ENCODE assay signal across 8 mouse cellular contexts in the genomic region with DNA sequence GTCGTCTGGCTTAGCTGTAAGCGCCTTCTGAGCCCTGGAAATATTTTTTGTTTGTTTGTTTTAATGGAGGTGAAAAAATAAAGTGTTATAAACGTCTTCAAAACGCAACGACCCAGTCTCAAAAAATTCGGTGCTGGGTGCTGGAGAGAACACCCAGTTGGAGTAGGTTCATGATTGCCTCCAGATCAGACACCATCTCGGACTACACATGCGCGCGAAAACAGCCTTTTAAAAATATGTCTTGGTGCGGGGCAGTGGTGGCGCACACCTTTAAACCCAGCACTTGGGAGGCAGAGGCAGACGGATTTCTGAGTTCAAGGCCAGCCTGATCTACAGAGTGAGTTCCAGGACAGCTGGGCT. TPM values are rescaled to one million over a fixed set of nuclear protein-coding genes. Genes with fewer than 3 reads are reported as not detected.
DNase-seq lines count a peak whose midpoint lies in the region; ATAC-seq and TF ChIP-seq lines count a peak whose summit lies in the region.

No protein-coding gene starts in this region.

- no peak for TF ChIP-seq EP300 in MEL (IDR thresholded peaks at IDR 0.05; ENCODE audit: low read depth in 1 of 2, low read length in 2 of 2)

- peak overlapping the region; percentile 81 for H3K27ac ChIP-seq in MEL (ENCODE audit: control insufficient read depth, low read depth, low read length)
- no peak overlapping the region for H3K27ac ChIP-seq in embryonic facial prominence, embryonic 11.5 days (replicated peaks; ENCODE audit: low read depth, low read length)
- H3K27ac ChIP-seq in midbrain, embryonic 11.5 days (ENCODE audit: low read depth, low read length): no peak overlapping the region; the same call in 1 of the 2 replicates

- H3K27me3 ChIP-seq in MEL (ENCODE audit: control insufficient read depth in 1 of 2, insufficient read depth in 2 of 2, low read length in 2 of 2): no peaks in the 10 kb centered on the region
- H3K27me3 ChIP-seq in embryonic facial prominence, embryonic 11.5 days (ENCODE audit: control insufficient read depth, insufficient read depth, low read length): no peaks in the 10 kb centered on the region
- H3K27me3 ChIP-seq in midbrain, embryonic 11.5 days (ENCODE audit: control insufficient read depth, insufficient read depth, low read length): no peaks in the 10 kb centered on the region

- peaks cover 14 to 18% of the 10 kb centered on the region in 2 experiments for H3K4me1 ChIP-seq in MEL (ENCODE audit: control insufficient read depth in 1 of 2, insufficient read depth in 2 of 2, low read length in 2 of 2)
- H3K4me1 ChIP-seq in embryonic facial prominence, embryonic 11.5 days (ENCODE audit: control insufficient read depth, insufficient read depth, low read length): no peaks in the 10 kb centered on the region
- H3K4me1 ChIP-seq in midbrain, embryonic 11.5 days (ENCODE audit: control insufficient read depth, insufficient read depth, low read length): peaks cover 13% of the 10 kb centered on the region

- no peak for TF ChIP-seq CTCF in MEL (IDR thresholded peaks at IDR 0.05 in 2 of 3, conservative IDR thresholded peaks at IDR 0.05 in 1 of 3; ENCODE audit: control insufficient read depth in 1 of 3, insufficient read depth in 1 of 3, low read depth in 2 of 3, low read length in 3 of 3, poor library complexity in 1 of 3, severe bottlenecking in 1 of 3)

- H3K9ac ChIP-seq in MEL (ENCODE audit: control insufficient read depth, low read depth, low read length, poor library complexity, severe bottlenecking): peak overlapping the region; percentile 91
- H3K9ac ChIP-seq in embryonic facial prominence, embryonic 11.5 days (replicated peaks; ENCODE audit: low read length): peak overlapping the region; percentile 95
- peak overlapping the region; percentile 91 for H3K9ac ChIP-seq in midbrain, embryonic 11.5 days (ENCODE audit: low read length)

- no peak for TF ChIP-seq POLR2A in MEL (IDR thresholded peaks at IDR 0.05; ENCODE audit: control insufficient read depth in 1 of 2, insufficient read depth in 1 of 2, low read depth in 1 of 2, low read length in 2 of 2, poor library complexity in 1 of 2)

- no peak for TF ChIP-seq RAD21 in MEL (IDR thresholded peaks at IDR 0.05; ENCODE audit: low read depth, low read length)

- H3K4me2 ChIP-seq in embryonic facial prominence, embryonic 11.5 days (ENCODE audit: low read depth, low read length): peak overlapping the region; percentile 62
- peak overlapping the region; percentile 73 for H3K4me2 ChIP-seq in midbrain, embryonic 11.5 days

- H3K4me3 ChIP-seq in MEL (ENCODE audit: control insufficient read depth in 1 of 2, insufficient read depth in 1 of 2, low read depth in 2 of 2, low read length in 2 of 2): peak overlapping the region; percentile 53 to 83
- peak overlapping the region; percentile 88 for H3K4me3 ChIP-seq in embryonic facial prominence, embryonic 11.5 days (ENCODE audit: low read depth, low read length)
- H3K4me3 ChIP-seq in midbrain, embryonic 11.5 days (ENCODE audit: low read depth, low read length): peak overlapping the region; percentile 85

- H3K79me2 ChIP-seq in MEL (ENCODE audit: control insufficient read depth, insufficient read depth, low read length, poor library complexity): peaks cover 23% of the 10 kb centered on the region

- DNase-seq in kidney, adult 9 months: peak; percentile 48
- no peak for DNase-seq in kidney, postnatal 4 days
- DNase-seq in MEL (ENCODE audit: low read depth, low spot score): peak; percentile 76
- DNase-seq in embryonic facial prominence, embryonic 11.5 days (ENCODE audit: low spot score): peak; percentile 26
- DNase-seq in kidney, postnatal 10 days: peak; percentile 33
- DNase-seq in midbrain, embryonic 11.5 days (ENCODE audit: low spot score, missing footprints): peak; percentile 91
- no peak for DNase-seq in ovary, postnatal 36 days (ENCODE audit: low spot score)
- DNase-seq in right cerebral cortex, adult 18-20 months: no peak

- H3K36me3 ChIP-seq in MEL (ENCODE audit: control insufficient read depth in 1 of 2, insufficient read depth in 2 of 2, low read length in 2 of 2): peaks cover 3 to 20% of the 10 kb centered on the region in 2 experiments; a peak in 3 of 4 replicates
- no peaks in the 10 kb centered on the region; the same call in 1 of the 2 replicates for H3K36me3 ChIP-seq in embryonic facial prominence, embryonic 11.5 days (replicated peaks; ENCODE audit: control insufficient read depth, insufficient read depth, low read depth, low read length)
- H3K36me3 ChIP-seq in midbrain, embryonic 11.5 days (ENCODE audit: control insufficient read depth, insufficient read depth, low read length): peaks cover 3% of the 10 kb centered on the region; the same call in 1 of the 2 replicates

- WGBS in embryonic facial prominence, embryonic 11.5 days: 9% methylated on average over 13 of the region's 13 CpGs
- WGBS in midbrain, embryonic 11.5 days: 10% methylated on average over 13 of the region's 13 CpGs

- no peaks in the 10 kb centered on the region for H3K9me3 ChIP-seq in MEL (replicated peaks; ENCODE audit: insufficient read depth, low read length)
- H3K9me3 ChIP-seq in embryonic facial prominence, embryonic 11.5 days (replicated peaks; ENCODE audit: control insufficient read depth, low read length): no peaks in the 10 kb centered on the region
- no peaks in the 10 kb centered on the region for H3K9me3 ChIP-seq in midbrain, embryonic 11.5 days (ENCODE audit: control insufficient read depth, low read length)

- ATAC-seq in embryonic facial prominence, embryonic 11.5 days (replicated peaks; ENCODE audit: insufficient number of reproducible peaks, low FRiP score, low TSS enrichment, low read depth): no peak
- ATAC-seq in midbrain, embryonic 11.5 days (ENCODE audit: low FRiP score): no peak

TF ChIP-seq in MEL, 35 proteins besides CTCF, POLR2A, EP300 and RAD21:
- TF ChIP-seq NRF1 (IDR thresholded peaks at IDR 0.05; ENCODE audit: insufficient read depth, low read depth, low read length, poor library complexity, severe bottlenecking) (peak; percentile 61), MYC (IDR thresholded peaks at IDR 0.05; ENCODE audit: low read depth, low read length) (peak; percentile 20; the same call in 1 of the 2 replicates), E2F4 (IDR thresholded peaks at IDR 0.05; ENCODE audit: borderline replicate concordance, low read depth, low read length) (0 out of 2 replicates have a peak, but pooled peaks have one; percentile 62), GABPA (IDR thresholded peaks at IDR 0.05; ENCODE audit: low read depth, low read length) (no peak), USF2 (IDR thresholded peaks at IDR 0.05; ENCODE audit: borderline replicate concordance in 1 of 2, insufficient read depth in 1 of 2, low read depth in 1 of 2, low read length in 2 of 2) (no peak), ZC3H11A (IDR thresholded peaks at IDR 0.05; ENCODE audit: low read depth, low read length) (no peak), ZMIZ1 (IDR thresholded peaks at IDR 0.05; ENCODE audit: low read depth, low read length) (no peak), SIN3A (IDR thresholded peaks at IDR 0.05; ENCODE audit: low read length) (peak; percentile 4; the same call in 1 of the 2 replicates), UBTF (IDR thresholded peaks at IDR 0.05; ENCODE audit: borderline replicate concordance, insufficient read depth, low read depth, low read length) (no peak), SMC3 (IDR thresholded peaks at IDR 0.05; ENCODE audit: low read depth, low read length) (0 out of 2 replicates have a peak, but pooled peaks have one; percentile 2), MAX (IDR thresholded peaks at IDR 0.05; ENCODE audit: low read length) (no peak; the same call in 1 of the 2 replicates), HCFC1 (IDR thresholded peaks at IDR 0.05; ENCODE audit: low read depth, low read length) (no peak), BHLHE40 (IDR thresholded peaks at IDR 0.05; ENCODE audit: borderline replicate concordance, low read depth, low read length) (0 out of 2 replicates have a peak, but pooled peaks have one; percentile 3), TBP (IDR thresholded peaks at IDR 0.05; ENCODE audit: low read depth, low read length) (no peak; the same call in 1 of the 2 replicates), MXI1 (IDR thresholded peaks at IDR 0.05; ENCODE audit: low read depth, low read length) (peak; percentile 5; the same call in 1 of the 2 replicates), ETS1 (IDR thresholded peaks at IDR 0.05; ENCODE audit: low read depth, low read length) (no peak), GATA1 (IDR thresholded peaks at IDR 0.05; ENCODE audit: low read depth, low read length) (no peak)

RNA-seq across cellular contexts. Expression of a gene that starts 1.1 kb away (rescaled TPM):
- 34.1 and 34.5 TPM in 2 replicates for total RNA-seq in MEL (2012; rRNA removed)
- 100 to 1,000 TPM in 1 of 2 experiments, 10 to 100 TPM in 1; 35.4 to 302 TPM for polyA plus RNA-seq in MEL (2012; ENCODE audit: insufficient read depth in 1 of 2, insufficient read length in 2 of 2, low read depth in 1 of 2, low replicate concordance in 2 of 2, missing spikeins in 1 of 2)
- 51.7 and 54.3 TPM in 2 replicates for polyA plus RNA-seq in embryonic facial prominence, embryonic 11.5 days (2014; fragmentation: Nextera tagmentation; extraction: Ambion mirVana)
- 42.1 and 50.3 TPM in 2 replicates for polyA plus RNA-seq in midbrain, embryonic 11.5 days (2014; fragmentation: Nextera tagmentation; extraction: Ambion mirVana)

RNA-seq across cellular contexts. Expression of a gene that starts 18.1 kb away (rescaled TPM):
- 20.8 and 25.5 TPM in 2 replicates for total RNA-seq in MEL (2012; rRNA removed)
- polyA plus RNA-seq in MEL (2012; ENCODE audit: insufficient read depth in 1 of 2, insufficient read length in 2 of 2, low read depth in 1 of 2, low replicate concordance in 2 of 2, missing spikeins in 1 of 2): 10 to 100 TPM in 1 of 2 experiments, not detected in 1; 29.4 TPM
- polyA plus RNA-seq in embryonic facial prominence, embryonic 11.5 days (2014; fragmentation: Nextera tagmentation; extraction: Ambion mirVana): 28.9 and 36.5 TPM in 2 replicates
- 29.7 and 31.2 TPM in 2 replicates for polyA plus RNA-seq in midbrain, embryonic 11.5 days (2014; fragmentation: Nextera tagmentation; extraction: Ambion mirVana)

RNA-seq across cellular contexts. Expression of a gene that starts 19.1 kb away (rescaled TPM):
- not detected in 2 replicates for total RNA-seq in MEL (2012; rRNA removed)
- polyA plus RNA-seq in MEL (2012; ENCODE audit: insufficient read depth in 1 of 2, insufficient read length in 2 of 2, low read depth in 1 of 2, low replicate concordance in 2 of 2, missing spikeins in 1 of 2): not detected
- not detected in 2 replicates for polyA plus RNA-seq in embryonic facial prominence, embryonic 11.5 days (2014; fragmentation: Nextera tagmentation; extraction: Ambion mirVana)
- 0.08 and 0.15 TPM in 2 replicates for polyA plus RNA-seq in midbrain, embryonic 11.5 days (2014; fragmentation: Nextera tagmentation; extraction: Ambion mirVana)

Comparison
In these comparisons a context has a peak if more than half of its experiments do, and no peak if none do; other contexts are left out.
1. DNase-seq: peak in kidney, adult 9 months (single experiment), MEL (single experiment), embryonic facial prominence, embryonic 11.5 days (single experiment), kidney, postnatal 10 days (single experiment) and midbrain, embryonic 11.5 days (single experiment); none in kidney, postnatal 4 days (0 of 2), ovary, postnatal 36 days (single experiment) and right cerebral cortex, adult 18-20 months (single experiment).
2. Peak in every context shown above with its lines, with median percentiles within 50 percentile points of each other: H3K4me3 ChIP-seq and H3K9ac ChIP-seq.